Mouse (Mus musculus) ES-Bruce4 (cell line): Measurements from ENCODE around the gene Acacb. TPM values are rescaled to one million over a fixed set of nuclear protein-coding genes. Genes with fewer than 3 reads are reported as not detected.

Experiments used
- H3K27ac ChIP-seq: 2 replicates; pipeline ENCODE4 v1.5.1; 2012; ENCODE audit warnings: low read length, inconsistent platforms; ENCODE audit not compliant: insufficient read depth
- H3K27me3 ChIP-seq: 2 replicates; pipeline ENCODE4 v1.6.1; 2012; ENCODE audit warnings: mild to moderate bottlenecking, low read length, inconsistent platforms; ENCODE audit not compliant: control insufficient read depth, poor library complexity, insufficient read depth, severe bottlenecking
- H3K36me3 ChIP-seq: 2 replicates; pipeline ENCODE4 v1.6.1; 2012; ENCODE audit warnings: inconsistent platforms, mild to moderate bottlenecking, low read length, moderate library complexity; ENCODE audit not compliant: control insufficient read depth, poor library complexity, insufficient read depth, severe bottlenecking
- H3K4me1 ChIP-seq: one replicate; pipeline ENCODE4 v1.8.1; 2011; ENCODE audit warnings: low read length; ENCODE audit not compliant: control insufficient read depth, insufficient read depth
- H3K4me3 ChIP-seq: 2 replicates; pipeline ENCODE4 v1.5.1; 2011; ENCODE audit warnings: low read depth, mild to moderate bottlenecking, low read length
- H3K9ac ChIP-seq: 2 replicates; pipeline ENCODE4 v1.6.1; 2012; ENCODE audit warnings: low read depth, mild to moderate bottlenecking, inconsistent platforms; ENCODE audit not compliant: poor library complexity, severe bottlenecking
- H3K9me3 ChIP-seq: replicated peaks from 2 replicates; pipeline ENCODE4 v1.6.1; 2012; ENCODE audit warnings: mild to moderate bottlenecking, low read length, inconsistent platforms; ENCODE audit not compliant: control insufficient read depth, poor library complexity, insufficient read depth, severe bottlenecking
- CTCF ChIP-seq: IDR thresholded peaks from one replicate; pipeline ENCODE4 v1.8.1; 2011; ENCODE audit warnings: low read depth, low read length
- EP300 ChIP-seq: IDR thresholded peaks from 2 replicates; pipeline ENCODE4 v1.6.1; 2011; ENCODE audit warnings: low read depth, low read length; ENCODE audit not compliant: insufficient read depth
- POLR2A ChIP-seq: IDR thresholded peaks from one replicate; pipeline ENCODE4 v1.8.1; 2011; ENCODE audit warnings: low read length; ENCODE audit not compliant: insufficient read depth
- polyA plus RNA-seq: library from polyadenylated mRNA; stranded (reverse); fragments of >200 nt; gene quantifications from 2 replicates; pipeline ENCODE4 v1.2.4, GENCODE M21; 2011; ENCODE audit warnings: low read depth; ENCODE audit not compliant: missing spikeins, insufficient read depth, insufficient read length

The Acacb gene
- polyA plus RNA-seq, result 8.0 and 9.3 TPM in 2 replicates

DNA sequence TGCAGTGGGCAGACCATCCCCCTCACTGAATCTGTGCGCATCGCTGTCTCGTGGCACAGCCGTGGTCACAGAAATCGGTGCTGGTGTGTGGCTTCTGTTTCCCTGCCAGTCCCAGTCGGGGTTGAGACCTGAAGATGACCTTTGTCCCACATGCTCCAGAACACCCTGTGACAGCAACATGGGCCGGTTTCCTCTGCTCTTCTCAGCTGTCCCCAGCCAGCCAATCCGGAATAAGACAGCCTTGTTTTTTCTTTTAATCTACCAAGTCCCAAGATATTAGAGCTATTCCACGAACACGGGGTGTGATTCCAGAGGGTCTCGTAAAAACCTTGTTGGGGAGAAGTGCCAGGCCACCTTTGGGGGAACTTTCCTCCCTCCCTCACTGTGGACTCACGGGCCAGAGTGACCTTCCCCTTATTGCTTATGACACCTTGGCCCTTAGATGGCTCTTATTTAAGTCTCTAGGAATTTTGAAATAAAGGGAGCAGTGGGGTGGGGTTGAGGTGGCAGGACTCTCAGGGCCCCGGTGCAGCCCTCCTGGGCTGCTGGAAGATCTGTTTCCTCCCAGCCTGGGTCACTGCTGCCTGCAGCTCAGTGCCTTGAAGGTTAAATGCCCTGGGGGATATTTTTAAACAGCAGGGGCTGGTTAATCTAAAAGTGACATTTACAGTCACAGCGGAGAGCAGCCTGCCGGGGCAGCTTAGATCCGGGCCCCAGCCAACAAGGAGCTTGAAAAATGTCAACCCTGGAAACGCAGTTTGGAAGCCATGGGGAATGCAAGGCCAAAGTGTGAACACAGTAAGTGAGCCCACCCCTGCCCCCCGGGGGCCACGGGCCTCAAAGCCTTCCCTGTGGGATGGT lies at the start of gene Acacb:
TSS of gene Acacb (plus strand) at position 508 of the 861 bp plus-strand sequence.
- Histone ChIP-seq H3K27ac (no peak within 1 kb of the TSS), H3K36me3 (no peaks in the 10 kb centered on the region), H3K27me3 (no peaks in the 10 kb centered on the region), H3K9me3 (no peaks in the 10 kb centered on the region), H3K4me3 (no peak within 1 kb of the TSS), H3K4me1 (peaks cover 5% of the 10 kb centered on the region), H3K9ac (no peak within 1 kb of the TSS)
- no peak for TF ChIP-seq POLR2A
- TF ChIP-seq CTCF, result no peak
- no peak for TF ChIP-seq EP300

GRCm38 (mm10) chr5:114099709-114100389 lies 46.5 kb upstream of the Acacb start:
- peak overlapping the region; percentile 82 for H3K4me3 ChIP-seq
- no peaks in the 10 kb centered on the region for H3K36me3 ChIP-seq
- H3K9me3 ChIP-seq, result no peaks in the 10 kb centered on the region
- peaks cover 2% of the 10 kb centered on the region for H3K4me1 ChIP-seq
- H3K27me3 ChIP-seq, result no peaks in the 10 kb centered on the region
- peak overlapping the region; percentile 86 for H3K9ac ChIP-seq
- H3K27ac ChIP-seq, result no peak overlapping the region
- TF ChIP-seq EP300, result 0 out of 2 replicates have a peak, but pooled peaks have one; percentile 39
- no peak for TF ChIP-seq CTCF

GRCm38 (mm10) chr5:114100390-114101099 lies 45.8 kb upstream of the Acacb start:
- H3K9me3 ChIP-seq, result no peaks in the 10 kb centered on the region
- TF ChIP-seq POLR2A (no peak), CTCF (no peak), EP300 (no peak)

GRCm38 (mm10) chr5:114101873-114102272 lies 44.5 kb upstream of the Acacb start:
- H3K9me3 ChIP-seq, result no peaks in the 10 kb centered on the region
- no peak overlapping the region for H3K27ac ChIP-seq
- H3K27me3 ChIP-seq, result no peaks in the 10 kb centered on the region
- TF ChIP-seq EP300, result no peak
- no peak for TF ChIP-seq CTCF
- no peak for TF ChIP-seq POLR2A
- H3K4me1 ChIP-seq, result peaks cover 2% of the 10 kb centered on the region
- no peak overlapping the region for H3K9ac ChIP-seq
- H3K36me3 ChIP-seq, result no peaks in the 10 kb centered on the region
- H3K4me3 ChIP-seq, result no peak overlapping the region

More at GRCm38 (mm10) chr5:114100390-114101099, 45.8 kb upstream of the Acacb start:
- peak overlapping the region; percentile 86 for H3K9ac ChIP-seq
- no peaks in the 10 kb centered on the region for H3K27me3 ChIP-seq
- H3K4me1 ChIP-seq, result peaks cover 2% of the 10 kb centered on the region
- no peak overlapping the region for H3K27ac ChIP-seq
- H3K36me3 ChIP-seq, result no peaks in the 10 kb centered on the region
- peak overlapping the region; percentile 82 for H3K4me3 ChIP-seq

DNA sequence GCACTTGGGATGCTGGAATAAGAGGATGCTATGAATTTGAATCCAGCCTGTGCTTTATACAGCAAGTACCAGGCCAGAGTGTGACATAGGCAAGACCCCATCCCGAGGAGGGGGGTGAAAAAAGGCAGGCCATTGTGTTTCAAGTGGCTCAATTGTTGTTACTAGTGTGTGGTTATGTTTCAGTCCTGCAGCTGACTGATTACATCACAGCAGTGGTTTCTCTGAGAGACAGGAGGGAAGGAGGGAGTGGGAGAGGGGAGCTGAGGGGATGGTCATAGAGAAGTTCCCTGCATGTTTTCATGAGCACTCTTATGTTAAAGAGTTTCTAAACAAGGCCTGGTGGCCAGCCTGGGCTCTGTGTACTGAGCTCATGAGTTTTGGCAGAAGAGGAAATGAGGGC lies 43.5 kb upstream of the Acacb start:
- Histone ChIP-seq H3K9me3 (no peaks in the 10 kb centered on the region), H3K4me1 (peaks cover 2% of the 10 kb centered on the region), H3K27me3 (no peaks in the 10 kb centered on the region), H3K27ac (no peak overlapping the region), H3K36me3 (no peaks in the 10 kb centered on the region), H3K4me3 (no peak overlapping the region), H3K9ac (no peak overlapping the region)
- TF ChIP-seq POLR2A (no peak), EP300 (no peak), CTCF (no peak)
